Mouse (Mus musculus): ENCODE data around the gene Stx18. TPM values are rescaled to one million over a fixed set of nuclear protein-coding genes. Genes with fewer than 3 reads are reported as not detected.

The Stx18 gene
- total RNA-seq (2014; fragmentation: Nextera tagmentation): 22.9 and 30.9 TPM in 2 replicates
- 47.2 and 53.4 TPM in 2 replicates for total RNA-seq (2017)

- peak; percentile 93 for ATAC-seq (replicated peaks; ENCODE audit: poor library complexity, severe bottlenecking)
Measured at GRCm38 (mm10) chr5:38038710-38039592, at the start of gene Stx18. Gene Stx18, plus strand, starts transcription at chr5:38038742.

- ATAC-seq (replicated peaks; ENCODE audit: poor library complexity, severe bottlenecking): no peak
Measured at GRCm38 (mm10) chr5:37992346-37992745, 46.2 kb upstream of the Stx18 start.

GRCm38 (mm10) chr5:37998805-37999204 lies 39.7 kb upstream of the Stx18 start:
- ATAC-seq (replicated peaks; ENCODE audit: poor library complexity, severe bottlenecking): no peak

DNA sequence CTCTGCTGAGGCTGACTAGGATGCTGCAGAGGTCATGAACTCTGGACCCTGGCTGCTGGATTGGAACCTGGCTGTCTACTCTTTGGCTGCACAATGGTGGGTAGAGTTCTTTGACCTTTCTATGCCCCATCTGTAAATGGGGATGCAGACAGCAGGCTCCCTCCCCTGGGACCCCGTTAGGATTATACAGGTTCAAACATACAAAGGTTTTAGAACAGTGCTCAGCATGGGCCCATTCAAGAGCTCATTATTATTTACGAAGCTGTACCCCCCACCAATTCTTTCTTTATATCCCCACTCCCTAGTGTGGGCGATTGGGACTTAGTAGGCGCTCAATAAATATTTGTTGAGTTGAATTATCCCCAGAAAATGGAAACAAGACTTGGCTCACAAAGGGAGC lies 36.0 kb upstream of the Stx18 start:
- ATAC-seq (replicated peaks; ENCODE audit: poor library complexity, severe bottlenecking): no peak

GRCm38 (mm10) chr5:38004746-38005145 lies 33.8 kb upstream of the Stx18 start:
- no peak for ATAC-seq (replicated peaks; ENCODE audit: poor library complexity, severe bottlenecking)

- ATAC-seq (replicated peaks; ENCODE audit: poor library complexity, severe bottlenecking): no peak
Measured at GRCm38 (mm10) chr5:38006415-38007347, 31.9 kb upstream of the Stx18 start.

- ATAC-seq (replicated peaks; ENCODE audit: poor library complexity, severe bottlenecking): no peak
Measured at GRCm38 (mm10) chr5:38009071-38009470, 29.5 kb upstream of the Stx18 start.

DNA sequence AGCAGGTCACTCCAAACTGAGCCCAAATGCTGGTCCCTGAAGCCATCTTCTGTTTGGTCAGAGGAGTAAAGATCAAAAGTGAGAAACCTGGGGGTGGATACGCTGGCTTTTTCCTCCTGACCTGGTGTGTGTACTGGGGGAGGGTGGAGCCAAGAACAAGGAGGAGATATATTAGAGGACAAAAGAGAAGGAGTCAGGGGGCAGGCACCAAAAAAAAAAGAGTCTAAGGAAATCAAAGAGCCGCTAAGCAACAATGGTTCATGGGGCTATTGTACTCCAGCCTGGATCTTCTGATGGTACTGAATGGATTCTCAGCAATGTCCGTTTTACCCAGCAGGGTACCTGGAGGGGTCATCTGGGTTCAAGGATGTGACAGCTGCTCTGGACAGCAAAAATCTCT lies 23.6 kb upstream of the Stx18 start:
- ATAC-seq (replicated peaks; ENCODE audit: poor library complexity, severe bottlenecking): no peak

DNA sequence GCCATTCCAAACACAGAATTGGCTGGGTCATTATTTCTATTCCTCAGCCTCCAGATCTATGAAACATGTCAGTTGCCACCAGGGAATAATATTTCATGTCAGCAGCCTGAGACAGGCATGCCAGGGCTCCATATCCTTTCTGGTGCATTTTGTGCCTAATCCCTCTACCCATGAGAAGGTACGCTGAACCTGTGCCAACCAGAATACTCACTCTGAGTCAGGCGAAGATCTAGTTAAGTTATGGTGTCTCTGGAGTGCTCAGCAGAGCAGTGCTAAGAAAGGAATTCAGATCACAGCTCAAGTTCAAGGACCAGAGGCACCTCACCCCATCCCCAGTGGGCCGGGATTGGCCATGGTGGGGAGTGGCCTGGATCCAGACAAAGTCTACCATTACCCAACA lies 21.6 kb upstream of the Stx18 start:
- ATAC-seq (replicated peaks; ENCODE audit: poor library complexity, severe bottlenecking): no peak

DNA sequence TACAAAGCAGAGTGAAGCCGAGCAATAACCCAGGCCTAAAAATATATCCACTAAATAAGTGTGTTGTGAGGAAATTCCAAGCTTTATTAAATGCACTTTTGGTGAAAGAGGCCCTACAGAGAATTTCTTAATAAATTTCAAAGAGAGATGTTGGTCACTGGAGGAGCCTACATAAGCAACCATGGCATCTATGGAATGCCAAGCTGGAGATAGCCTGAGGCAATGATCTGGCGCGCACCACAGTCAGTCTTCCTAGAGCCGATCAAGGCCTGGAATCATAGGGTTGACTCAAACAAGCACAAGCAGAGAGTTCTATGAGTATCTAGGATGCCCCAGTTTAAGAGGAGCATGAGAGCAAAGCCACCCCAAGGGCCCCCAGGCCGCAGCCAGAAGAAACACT lies 10.9 kb upstream of the Stx18 start:
- no peak for ATAC-seq (replicated peaks; ENCODE audit: poor library complexity, severe bottlenecking)

DNA sequence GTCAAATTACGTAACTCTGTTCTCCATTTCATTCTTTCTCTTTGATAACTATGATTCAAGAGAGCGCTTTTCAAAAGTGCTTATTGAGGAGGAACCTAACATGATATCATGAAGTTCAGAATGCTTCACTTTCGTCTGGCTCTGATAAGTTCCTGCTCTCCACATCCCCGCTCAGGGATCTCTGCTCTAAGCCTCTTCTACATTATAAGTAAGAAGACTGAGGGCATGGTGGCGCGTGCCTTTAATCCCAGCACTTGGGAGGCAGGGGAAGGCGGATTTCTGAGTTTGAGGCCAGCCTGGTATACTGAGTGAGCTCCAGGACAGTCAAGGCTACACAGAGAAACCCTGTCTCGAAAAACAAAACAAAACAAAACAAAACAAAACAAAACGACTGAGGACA lies 268 bp upstream of the Stx18 start:
- ATAC-seq (replicated peaks; ENCODE audit: poor library complexity, severe bottlenecking): no peak

DNA sequence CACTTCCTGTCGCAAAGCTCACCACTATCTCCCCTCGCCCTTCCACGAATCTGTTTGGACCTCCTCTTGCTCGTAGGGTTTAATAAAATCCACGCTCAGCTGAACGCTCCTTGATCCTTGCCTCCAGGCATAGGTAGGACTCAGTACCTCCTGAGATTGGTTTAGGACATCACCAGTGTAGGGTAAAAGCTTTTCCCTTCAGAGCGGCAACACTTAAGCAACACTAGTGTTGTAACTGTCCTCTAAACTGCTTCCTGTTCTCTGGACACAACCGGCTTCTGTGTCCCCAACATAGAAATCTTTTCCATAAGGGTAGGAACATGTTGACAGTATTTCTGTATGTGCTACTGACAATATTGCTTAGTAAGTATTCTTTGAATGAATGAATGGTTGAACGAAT lies 1.3 kb downstream of the Stx18 start:
- peak; percentile 71 for ATAC-seq (replicated peaks; ENCODE audit: poor library complexity, severe bottlenecking)

- no peak for ATAC-seq (replicated peaks; ENCODE audit: poor library complexity, severe bottlenecking)
Measured at GRCm38 (mm10) chr5:38044923-38045322, 6.4 kb downstream of the Stx18 start.

DNA sequence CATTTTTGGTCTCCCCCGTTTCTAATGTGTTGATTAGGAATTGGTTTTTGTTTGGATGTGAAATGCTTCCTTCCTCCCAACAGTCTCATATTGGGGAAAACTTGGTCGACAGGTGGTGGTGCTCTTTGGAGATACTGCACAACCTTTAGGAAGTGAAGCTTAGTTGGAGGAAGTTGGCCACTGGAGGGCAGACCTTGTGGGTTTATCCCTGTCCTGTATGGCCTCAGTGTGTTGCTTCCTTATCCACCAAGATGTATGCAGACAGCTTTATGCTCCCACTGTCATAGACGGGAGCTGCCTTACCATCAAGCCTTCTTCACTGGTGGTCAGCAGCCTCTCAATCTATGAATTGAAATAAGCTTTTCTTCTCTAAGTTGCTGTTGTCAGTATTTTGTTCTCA lies 9.6 kb downstream of the Stx18 start:
- peak; percentile 80 for ATAC-seq (replicated peaks; ENCODE audit: poor library complexity, severe bottlenecking)

GRCm38 (mm10) chr5:38061051-38061450 lies 22.5 kb downstream of the Stx18 start:
- no peak for ATAC-seq (replicated peaks; ENCODE audit: poor library complexity, severe bottlenecking)

GRCm38 (mm10) chr5:38062709-38063108 lies 24.2 kb downstream of the Stx18 start:
- ATAC-seq (replicated peaks; ENCODE audit: poor library complexity, severe bottlenecking): no peak

GRCm38 (mm10) chr5:38063339-38063738 lies 24.8 kb downstream of the Stx18 start:
- no peak for ATAC-seq (replicated peaks; ENCODE audit: poor library complexity, severe bottlenecking)

- ATAC-seq (replicated peaks; ENCODE audit: poor library complexity, severe bottlenecking): no peak
Measured at GRCm38 (mm10) chr5:38064043-38064575, 25.6 kb downstream of the Stx18 start.

DNA sequence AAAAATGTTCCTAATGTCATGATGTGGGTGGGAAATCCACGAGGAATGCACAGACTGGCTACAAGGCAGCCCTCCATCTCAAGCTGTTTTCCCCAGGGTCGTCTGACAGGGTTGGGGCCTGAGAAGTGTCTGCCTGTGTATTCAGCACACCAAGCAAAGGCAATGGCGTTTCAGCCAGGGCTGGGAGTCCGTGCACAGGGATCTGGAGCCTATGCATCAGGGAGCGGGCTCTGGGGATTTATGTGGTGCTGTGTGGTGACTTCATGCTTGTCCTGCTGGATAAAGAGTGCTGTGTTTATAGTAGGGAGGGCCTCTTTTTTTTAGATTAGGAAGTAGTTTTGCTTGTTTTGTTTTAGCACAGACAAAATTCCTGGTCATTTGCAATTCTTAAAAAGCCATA lies 26.2 kb downstream of the Stx18 start:
- no peak for ATAC-seq (replicated peaks; ENCODE audit: poor library complexity, severe bottlenecking)

DNA sequence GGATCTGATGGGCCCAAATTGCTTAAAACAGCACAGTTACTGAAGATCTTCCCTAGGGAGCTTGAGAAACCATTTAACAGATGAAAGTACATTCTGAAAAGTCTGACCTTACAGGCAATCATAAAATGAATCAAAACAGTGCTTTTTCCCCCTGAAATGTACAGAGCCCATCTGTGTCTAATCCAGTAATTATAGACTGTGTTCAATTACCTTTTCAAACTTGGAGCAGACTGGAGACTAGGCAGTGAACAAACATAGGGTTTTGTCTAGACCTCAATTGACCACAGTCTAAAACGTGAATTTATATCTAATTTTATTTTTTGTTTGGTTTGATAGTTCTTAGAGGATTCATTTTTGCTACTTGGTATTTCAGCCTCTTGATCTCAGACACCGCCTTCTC lies 26.9 kb downstream of the Stx18 start:
- ATAC-seq (replicated peaks; ENCODE audit: poor library complexity, severe bottlenecking): no peak

GRCm38 (mm10) chr5:38066606-38067005 lies 28.1 kb downstream of the Stx18 start:
- no peak for ATAC-seq (replicated peaks; ENCODE audit: poor library complexity, severe bottlenecking)

Data from granulocyte monocyte progenitor cell, adult 5-6 weeks (primary cell).